Mouse (Mus musculus) small intestine, adult 2 months (tissue): ENCODE results near the gene Bub1b. TPM values are rescaled to one million over a fixed set of nuclear protein-coding genes. Genes with fewer than 3 reads are reported as not detected.

Experiments
- H3K27ac ChIP-seq: fragments of 200-500 bp; 2 replicates; pipeline ENCODE4 v1.5.1; 2012; ENCODE audit warnings: low read depth, low read length, control low read depth, inconsistent platforms; ENCODE audit not compliant: insufficient read depth
- H3K27me3 ChIP-seq: fragments of 200-500 bp; 2 replicates; pipeline ENCODE4 v1.6.1; 2012; ENCODE audit warnings: mild to moderate bottlenecking, moderate library complexity, low read length, inconsistent platforms; ENCODE audit not compliant: control insufficient read depth, insufficient read depth
- H3K36me3 ChIP-seq: fragments of 200-500 bp; 2 replicates; pipeline ENCODE4 v1.6.1; 2012; ENCODE audit warnings: mild to moderate bottlenecking, low read length, control low read depth, inconsistent platforms; ENCODE audit not compliant: control insufficient read depth, insufficient read depth
- H3K4me1 ChIP-seq: fragments of 200-500 bp; 2 replicates; pipeline ENCODE4 v1.6.1; 2012; ENCODE audit warnings: low read length, inconsistent platforms, mixed read lengths; ENCODE audit not compliant: control insufficient read depth, insufficient read depth, insufficient read length
- H3K4me3 ChIP-seq: fragments of 200-500 bp; 2 replicates; pipeline ENCODE4 v1.5.1; 2012; ENCODE audit warnings: low read depth, mild to moderate bottlenecking, control low read depth, inconsistent platforms, low read length, moderate library complexity
- CTCF ChIP-seq: fragments of 200-500 bp; IDR thresholded peaks from 2 replicates; pipeline ENCODE4 v1.5.1; 2012; ENCODE audit warnings: low read depth, mild to moderate bottlenecking, control low read depth, inconsistent platforms, low read length, moderate library complexity, mixed read lengths; ENCODE audit not compliant: insufficient replicate concordance, insufficient read length; ENCODE audit errors: extremely low read depth
- POLR2A ChIP-seq: fragments of 200-500 bp; IDR thresholded peaks from 2 replicates; pipeline ENCODE4 v1.6.1; 2012; ENCODE audit warnings: low read depth, mild to moderate bottlenecking, control low read depth, inconsistent platforms, low read length, moderate library complexity
- WGBS: fragments of 180-500 bp; shearing (Covaris S2); methylation state at CpG from one replicate; pipeline ENCODE4 v1.1.7; 2018; 5-methylcytosine and 5-hydroxymethylcytosine counted together
- polyA plus RNA-seq: library from polyadenylated mRNA; depleted of rRNA; stranded (reverse); fragments of >200 nt; gene quantifications from 2 replicates; pipeline ENCODE4 v1.2.3, GENCODE M21; 2012; rRNA removed

The Bub1b gene
- polyA plus RNA-seq, 1 experiment = 4.1 TPM

DNA sequence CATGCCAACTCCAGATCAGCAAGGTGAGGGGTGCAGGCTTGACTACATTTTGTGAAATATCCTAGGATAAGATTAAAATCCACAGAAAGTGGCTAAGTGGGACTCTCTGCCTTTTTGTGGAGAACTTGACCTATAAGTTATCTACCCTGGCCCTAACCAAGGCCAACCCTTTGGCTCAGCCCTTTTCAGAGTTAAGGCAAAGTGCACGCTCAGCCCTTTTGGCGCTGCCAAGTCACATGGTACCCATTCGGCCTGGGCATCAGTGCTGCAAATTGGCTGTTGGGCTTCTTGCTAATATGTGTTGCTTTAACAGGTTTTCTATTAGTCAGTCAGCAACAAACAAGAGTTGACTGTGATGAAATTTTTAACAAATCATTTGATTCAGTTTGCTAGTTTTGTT is 89.8 kb downstream of the Bub1b start:
- no peaks in the 10 kb centered on the region for H3K36me3 ChIP-seq
- no peak overlapping the region for H3K4me3 ChIP-seq
- H3K27me3 ChIP-seq = no peaks in the 10 kb centered on the region
- TF ChIP-seq CTCF (no peak), POLR2A (no peak)
- H3K27ac ChIP-seq = no peak overlapping the region
- 83% methylated on average over 3 of the region's 3 CpGs for WGBS
- H3K4me1 ChIP-seq = no peaks in the 10 kb centered on the region

DNA sequence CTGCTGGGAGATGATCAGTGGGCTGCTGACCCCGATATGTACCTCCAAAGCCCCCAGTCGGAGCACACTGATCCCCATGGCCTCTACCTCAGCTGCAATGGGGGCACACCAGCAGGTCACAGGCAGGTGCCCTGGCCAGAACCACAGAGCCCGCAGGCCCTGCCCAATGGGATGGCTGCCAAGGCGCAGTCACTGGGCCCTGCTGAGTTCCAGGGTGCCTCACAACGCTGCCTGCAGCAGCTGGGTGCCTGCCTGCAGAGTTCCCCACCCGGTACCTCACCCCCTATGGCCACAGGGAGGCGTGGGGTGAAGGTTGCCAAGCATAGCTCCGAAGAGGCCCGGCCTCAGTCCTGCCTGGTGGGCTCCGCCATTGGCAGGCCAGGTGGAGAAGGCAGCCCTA is 91.9 kb downstream of the Bub1b start:
- Histone ChIP-seq H3K27me3 (no peaks in the 10 kb centered on the region), H3K27ac (no peak overlapping the region), H3K36me3 (no peaks in the 10 kb centered on the region), H3K4me3 (no peak overlapping the region), H3K4me1 (no peaks in the 10 kb centered on the region)
- no peak for TF ChIP-seq CTCF
- no peak for TF ChIP-seq POLR2A
- 80% methylated on average over 10 of the region's 10 CpGs for WGBS

Other genes with a start within 250 kb of the Bub1b start
- gene Gpr176, start 224.8 kb upstream of the Bub1b start, polyA plus RNA-seq = 0.11 and 0.17 TPM in 2 replicates
- 3.4 and 4.0 TPM in 2 replicates for gene Eif2ak4, start 209.6 kb upstream of the Bub1b start, polyA plus RNA-seq
- 10.9 and 16.3 TPM in 2 replicates for gene Srp14, start 118.5 kb upstream of the Bub1b start, polyA plus RNA-seq
- 4.1 and 10.3 TPM in 2 replicates for gene Bmf, start 48.5 kb upstream of the Bub1b start, polyA plus RNA-seq
- 1.8 and 2.0 TPM in 2 replicates for gene Pak6, start 65.1 kb downstream of the Bub1b start, polyA plus RNA-seq
- gene Ankrd63, start 105.8 kb downstream of the Bub1b start, polyA plus RNA-seq = 0.13 and 1.4 TPM in 2 replicates
- 2.9 and 6.2 TPM in 2 replicates for gene Plcb2, start 130.2 kb downstream of the Bub1b start, polyA plus RNA-seq
- 6.2 and 8.8 TPM in 2 replicates for gene Inafm2, start 147.5 kb downstream of the Bub1b start, polyA plus RNA-seq
- 2.4 and 3.3 TPM in 2 replicates for gene Ccdc9b, start 164.4 kb downstream of the Bub1b start, polyA plus RNA-seq
- 2,253 and 5,176 TPM in 2 replicates for gene Phgr1, start 174.6 kb downstream of the Bub1b start, polyA plus RNA-seq
- 1.7 and 3.5 TPM in 2 replicates for gene Disp2, start 181.5 kb downstream of the Bub1b start, polyA plus RNA-seq
- 1.5 and 4.7 TPM in 2 replicates for gene Knstrn, start 215.8 kb downstream of the Bub1b start, polyA plus RNA-seq